Mouse (Mus musculus) monocyte, adult 2 months (primary cell): Measurements from ENCODE around the gene Kcnt2.

Experiments
- DNase-seq, 2 experiments: peaks; one replicate each; pipeline ENCODE4 v3.0.0; 2022; ENCODE audit warnings: low spot score in 2 of 2, low read depth in 1 of 2

The Kcnt2 gene

GRCm38 (mm10) chr1:140489816-140490215 is 243.9 kb downstream of the Kcnt2 start:
- no peak for DNase-seq

GRCm38 (mm10) chr1:140491406-140491805 is 245.4 kb downstream of the Kcnt2 start:
- DNase-seq = no peak

DNA sequence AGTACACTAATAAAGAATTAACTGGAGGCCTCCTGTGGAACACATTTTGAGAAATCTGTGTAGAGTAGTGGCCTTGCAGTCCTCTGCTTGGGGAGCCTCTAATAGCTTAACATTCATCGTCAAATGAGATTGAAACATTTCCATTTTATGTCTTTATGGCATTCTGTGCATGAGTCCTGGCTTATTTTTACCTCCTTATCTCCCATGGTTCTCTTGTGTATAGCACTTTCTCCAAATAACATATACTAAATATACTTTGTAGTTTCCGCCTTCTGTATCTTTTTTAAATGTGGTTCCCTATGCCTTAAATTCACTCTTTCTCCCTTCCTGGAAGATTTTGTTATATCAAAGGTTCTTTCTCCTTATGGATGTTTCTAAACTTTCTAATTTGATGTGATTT is 246.3 kb downstream of the Kcnt2 start:
- DNase-seq = no peak

DNA sequence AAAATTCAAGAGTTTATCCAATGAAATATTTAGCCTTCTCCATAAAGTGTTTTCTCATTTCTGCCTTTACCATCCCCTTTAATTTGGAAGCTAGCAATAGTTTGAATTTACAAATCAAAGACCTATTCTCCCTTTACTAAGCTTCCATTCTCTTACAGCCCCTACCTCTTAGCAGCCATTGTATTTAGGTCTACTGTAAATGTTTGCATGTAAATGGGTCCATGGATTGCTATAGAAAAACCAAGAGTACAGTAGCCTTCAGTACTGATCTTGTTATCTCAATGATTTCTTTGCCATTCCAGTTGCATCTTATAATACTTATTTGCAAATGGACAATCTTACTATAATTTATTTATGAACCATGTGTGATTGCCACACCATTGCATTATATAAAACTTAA is 267.5 kb downstream of the Kcnt2 start:
- no peak for DNase-seq

- no peak for DNase-seq
These were observed 285.4 kb downstream of the Kcnt2 start for GRCm38 (mm10) chr1:140531285-140531908.

GRCm38 (mm10) chr1:140534849-140535248 is 288.9 kb downstream of the Kcnt2 start:
- DNase-seq = no peak

GRCm38 (mm10) chr1:140542066-140542465 is 296.1 kb downstream of the Kcnt2 start:
- DNase-seq = no peak

GRCm38 (mm10) chr1:140548711-140549110 is 302.8 kb downstream of the Kcnt2 start:
- no peak for DNase-seq

DNA sequence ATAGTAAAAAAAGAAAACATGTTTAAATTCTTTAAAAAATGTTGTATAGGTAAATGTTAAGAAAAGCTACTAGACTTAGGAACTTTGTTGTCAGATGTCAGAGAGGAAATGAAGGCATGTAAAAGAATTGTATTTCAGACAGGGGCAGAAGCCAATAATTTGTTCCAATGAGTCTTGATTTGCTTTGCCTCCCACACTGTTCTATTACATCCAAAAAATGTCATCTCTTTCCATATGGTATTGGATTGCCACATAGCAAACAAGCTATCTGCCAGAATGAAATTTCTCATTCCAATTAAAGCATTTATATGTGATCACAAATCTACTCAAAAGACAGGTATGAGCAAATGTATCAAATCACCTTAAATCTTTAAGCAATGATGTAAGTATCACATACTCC is 314.8 kb downstream of the Kcnt2 start:
- no peak for DNase-seq

- DNase-seq = no peak
These were observed 326.2 kb downstream of the Kcnt2 start for GRCm38 (mm10) chr1:140572141-140572540.

- DNase-seq = no peak
These were observed 332.6 kb downstream of the Kcnt2 start for GRCm38 (mm10) chr1:140578607-140579006.

DNA sequence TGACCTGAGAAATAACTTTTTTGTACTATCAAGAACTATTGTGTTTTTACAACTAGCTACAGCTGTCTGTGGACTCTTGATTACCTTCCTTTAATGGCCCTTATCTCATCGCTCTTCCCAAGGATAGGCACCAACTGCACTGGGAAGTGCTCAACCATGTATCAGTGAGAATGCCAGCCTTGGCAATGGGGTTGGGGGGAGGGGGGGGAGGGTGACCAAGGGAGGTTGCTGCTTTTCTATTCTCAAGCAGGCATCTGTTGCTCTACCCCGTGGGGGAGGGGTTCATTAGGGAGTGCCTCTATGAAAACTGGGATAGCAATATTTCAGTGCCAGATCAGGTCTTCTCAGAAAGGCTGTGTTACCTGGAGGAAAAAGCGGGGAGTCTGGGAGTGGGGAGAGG is 342.3 kb downstream of the Kcnt2 start:
- no peak for DNase-seq

DNA sequence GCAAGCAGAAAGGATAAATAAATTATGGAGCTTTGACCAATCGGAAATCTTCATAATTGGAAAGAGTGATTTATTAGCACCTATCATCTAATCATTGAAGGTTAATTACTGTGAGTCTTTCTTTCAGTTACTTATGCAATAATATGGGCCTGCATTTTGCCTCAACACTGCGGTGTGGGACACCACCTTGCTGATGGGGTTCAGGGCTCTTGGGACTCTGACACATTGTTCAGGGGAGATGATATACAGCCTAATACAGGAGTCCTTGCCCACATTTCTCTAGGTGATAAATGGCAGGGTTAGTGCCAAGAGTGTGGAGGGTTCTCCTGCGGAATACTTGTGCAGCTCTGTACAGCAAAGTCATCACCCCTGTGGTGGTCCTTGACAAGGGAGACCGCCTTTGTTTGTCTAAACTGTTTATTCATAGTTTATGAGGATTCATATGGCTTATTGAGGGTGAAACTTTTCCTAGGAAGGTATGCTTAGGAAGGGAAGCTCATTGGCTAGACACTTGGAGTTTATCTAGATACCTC is 362.9 kb downstream of the Kcnt2 start:
- no peak for DNase-seq

DNA sequence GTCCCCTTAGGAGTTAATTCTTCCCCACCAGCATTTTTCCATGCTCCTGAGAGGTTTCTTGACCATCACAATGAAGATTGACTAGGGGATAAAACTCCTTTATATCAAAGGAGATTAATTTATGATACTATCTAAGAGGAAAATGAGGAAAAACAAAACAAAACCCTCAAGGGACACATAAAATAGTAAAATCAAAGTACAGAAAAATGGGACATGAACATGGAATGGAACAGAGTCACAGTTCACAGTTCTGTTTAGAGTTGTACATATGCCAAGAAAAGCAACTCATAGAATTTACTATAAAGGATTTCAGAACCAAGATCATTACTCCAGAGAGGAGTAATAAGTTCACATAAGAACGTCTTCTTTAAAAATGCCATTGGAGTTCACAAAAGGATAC is 367.1 kb downstream of the Kcnt2 start:
- no peak for DNase-seq

GRCm38 (mm10) chr1:140614840-140615239 is 368.9 kb downstream of the Kcnt2 start:
- no peak for DNase-seq

DNA sequence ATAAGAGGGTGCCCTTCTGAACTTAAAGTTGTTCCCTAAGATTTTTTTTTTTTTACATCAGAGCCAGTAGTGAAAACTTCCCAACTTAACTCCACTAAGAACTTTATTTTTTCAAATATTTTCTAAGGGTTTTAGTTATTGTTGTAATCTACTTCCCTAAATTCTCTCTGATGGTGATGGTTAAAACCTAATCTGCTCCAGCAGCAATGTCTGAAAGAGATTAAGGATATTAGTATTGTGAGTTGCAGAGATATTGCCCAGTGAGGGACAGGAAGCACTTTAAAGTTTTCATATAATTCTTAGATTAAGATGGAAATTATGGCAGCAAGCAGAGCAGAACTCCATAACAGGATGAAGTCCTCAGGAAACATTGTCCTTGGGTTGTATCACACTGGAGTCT is 372.2 kb downstream of the Kcnt2 start:
- DNase-seq = no peak

- DNase-seq = no peak
These were observed 379.0 kb downstream of the Kcnt2 start for GRCm38 (mm10) chr1:140624918-140625317.

- no peak for DNase-seq
These were observed 413.8 kb downstream of the Kcnt2 start for GRCm38 (mm10) chr1:140659607-140660340.

GRCm38 (mm10) chr1:140660751-140661403 is 414.9 kb downstream of the Kcnt2 start:
- DNase-seq = no peak

DNA sequence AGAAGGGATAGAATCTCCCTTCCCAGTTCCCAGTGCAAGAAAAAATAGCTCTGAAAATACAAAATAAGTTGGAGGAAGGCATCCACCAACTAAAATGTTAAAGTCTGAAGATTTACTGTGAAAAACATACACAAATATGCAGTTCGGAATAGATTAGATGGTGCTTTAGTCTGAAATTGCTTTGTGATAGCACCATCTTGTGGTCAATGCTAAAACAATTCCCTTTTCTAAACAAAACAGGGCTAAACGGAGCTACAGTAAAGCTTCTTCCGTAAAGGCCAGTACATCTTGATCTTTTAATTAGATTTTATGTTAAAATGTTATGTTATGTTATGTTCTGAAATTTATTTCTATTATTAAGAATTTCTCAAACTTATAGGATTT is 415.4 kb downstream of the Kcnt2 start:
- DNase-seq = no peak
